Mouse (Mus musculus): ENCODE measurements around the gene Acat2. TPM values are rescaled to one million over a fixed set of nuclear protein-coding genes. Genes with fewer than 3 reads are reported as not detected.
"Not testable (repeated sequence)": the region's sequence is repeated elsewhere in the genome, so short reads cannot be mapped to it uniquely, and the experiment has no call there.

Gene Acat2
- polyA plus RNA-seq (2012; rRNA removed), result 5.3 and 7.9 TPM in 2 replicates

DNA sequence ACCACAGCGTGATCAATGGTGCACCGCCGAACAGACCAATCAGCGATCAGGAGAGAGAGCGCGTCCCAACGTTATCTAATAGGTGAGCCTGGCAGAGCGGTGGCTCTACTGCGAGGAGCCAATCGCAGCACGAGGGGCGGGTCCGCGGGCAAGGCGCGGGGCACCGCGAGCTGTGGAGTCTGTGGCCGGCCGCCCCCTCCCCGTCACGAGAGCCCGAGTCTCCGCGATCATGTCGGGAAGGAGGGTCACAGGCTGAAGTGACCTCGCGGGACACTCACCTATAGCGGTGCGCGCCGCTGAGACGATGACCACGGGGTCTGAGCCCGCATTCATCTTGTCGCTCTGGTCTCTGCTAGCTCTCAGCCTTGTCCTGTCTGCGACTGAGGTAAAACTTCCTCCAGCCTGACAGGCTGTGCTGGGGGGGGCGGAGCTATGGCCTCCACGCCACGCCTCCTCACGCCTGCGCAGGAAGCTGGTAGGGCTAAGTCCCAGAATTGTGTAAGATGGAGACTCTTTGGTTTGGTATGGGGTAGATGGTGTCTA, at the start of gene Acat2:
Gene Acat2 (minus strand): TSS at position 417 of the 543 bp plus-strand sequence.
- H3K4me1 ChIP-seq (ENCODE audit: control insufficient read depth, insufficient read depth, insufficient read length, low read length), result peaks cover 4% of the 10 kb centered on the region; the same call in 1 of the 2 replicates
- TF ChIP-seq CTCF (IDR thresholded peaks at IDR 0.05; ENCODE audit: extremely low read depth, insufficient read length, insufficient replicate concordance, low read depth, low read length), result no peak
- peak; percentile 91 for TF ChIP-seq POLR2A (IDR thresholded peaks at IDR 0.05; ENCODE audit: low read depth, low read length)
- peak within 1 kb of the TSS; percentile 85 for H3K4me3 ChIP-seq (ENCODE audit: low read depth, low read length)
- H3K36me3 ChIP-seq (ENCODE audit: control insufficient read depth, insufficient read depth, low read length), result peaks cover 7% of the 10 kb centered on the region
- H3K27ac ChIP-seq (ENCODE audit: insufficient read depth, low read depth, low read length), result peak within 1 kb of the TSS; percentile 74
- H3K27me3 ChIP-seq (ENCODE audit: control insufficient read depth, insufficient read depth, low read length), result no peaks in the 10 kb centered on the region
- WGBS, result under 1% methylated on average over 42 of the region's 42 CpGs

DNA sequence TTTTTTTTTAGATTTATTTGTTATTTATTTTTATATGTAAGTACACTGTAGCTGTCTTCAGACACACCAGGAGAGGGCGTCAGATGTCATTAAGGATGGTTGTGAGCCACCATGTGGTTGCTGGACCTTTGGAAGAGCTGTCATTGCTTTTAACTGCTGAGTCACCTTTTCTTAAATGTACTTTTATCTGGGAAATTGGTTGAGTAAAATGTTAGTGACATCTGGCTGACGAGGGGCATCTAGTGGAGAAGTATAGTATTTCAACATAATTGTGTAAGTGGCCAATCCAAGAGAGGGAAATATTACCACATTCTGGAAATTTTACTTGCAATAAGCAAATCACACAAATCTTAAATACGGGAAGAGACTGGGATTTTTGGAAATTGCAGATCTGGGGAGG, 49.3 kb upstream of the Acat2 start:
- WGBS, result 13% methylated on average over 3 of the region's 3 CpGs

DNA sequence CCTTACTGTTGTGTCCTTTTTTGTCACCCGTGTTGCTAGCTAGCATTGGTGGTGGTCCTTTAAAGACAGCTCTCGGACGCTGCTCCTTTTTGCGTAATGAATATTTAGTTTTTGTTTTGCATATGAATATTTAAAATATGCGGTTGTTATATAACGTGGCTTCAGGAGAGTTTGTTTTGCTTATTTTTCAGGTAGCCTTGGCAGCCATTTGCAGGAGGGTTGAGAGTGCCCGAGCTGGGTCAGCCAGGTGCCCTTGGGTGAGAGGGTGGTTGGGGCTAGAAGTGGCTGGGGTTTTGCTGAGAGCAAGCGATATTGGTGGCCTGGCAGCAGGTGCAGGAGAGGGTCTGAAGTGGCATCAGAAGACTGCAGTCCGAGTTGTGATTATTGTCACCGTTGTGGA, 48.0 kb upstream of the Acat2 start:
- 2% methylated on average over 10 of the region's 10 CpGs for WGBS
- TF ChIP-seq CTCF (IDR thresholded peaks at IDR 0.05; ENCODE audit: extremely low read depth, insufficient read length, insufficient replicate concordance, low read depth, low read length) (no peak), POLR2A (IDR thresholded peaks at IDR 0.05; ENCODE audit: low read depth, low read length) (no peak)
- peaks cover 12% of the 10 kb centered on the region for H3K36me3 ChIP-seq (ENCODE audit: control insufficient read depth, insufficient read depth, low read length)
- H3K4me3 ChIP-seq (ENCODE audit: low read depth, low read length), result peak overlapping the region; percentile 78
- H3K4me1 ChIP-seq (ENCODE audit: control insufficient read depth, insufficient read depth, insufficient read length, low read length), result peaks cover 2% of the 10 kb centered on the region; the same call in 1 of the 2 replicates
- no peaks in the 10 kb centered on the region for H3K27me3 ChIP-seq (ENCODE audit: control insufficient read depth, insufficient read depth, low read length)
- peak overlapping the region; percentile 89 for H3K27ac ChIP-seq (ENCODE audit: insufficient read depth, low read depth, low read length)

More for the DNA sequence above, 49.3 kb upstream of the Acat2 start:
- H3K4me1 ChIP-seq (ENCODE audit: control insufficient read depth, insufficient read depth, insufficient read length, low read length), result peaks cover 2% of the 10 kb centered on the region; the same call in 1 of the 2 replicates
- no peak overlapping the region for H3K27ac ChIP-seq (ENCODE audit: insufficient read depth, low read depth, low read length)
- H3K27me3 ChIP-seq (ENCODE audit: control insufficient read depth, insufficient read depth, low read length), result no peaks in the 10 kb centered on the region
- no peak overlapping the region for H3K4me3 ChIP-seq (ENCODE audit: low read depth, low read length)
- TF ChIP-seq CTCF (IDR thresholded peaks at IDR 0.05; ENCODE audit: extremely low read depth, insufficient read length, insufficient replicate concordance, low read depth, low read length), result no peak
- no peak for TF ChIP-seq POLR2A (IDR thresholded peaks at IDR 0.05; ENCODE audit: low read depth, low read length)
- peaks cover 21% of the 10 kb centered on the region for H3K36me3 ChIP-seq (ENCODE audit: control insufficient read depth, insufficient read depth, low read length)

DNA sequence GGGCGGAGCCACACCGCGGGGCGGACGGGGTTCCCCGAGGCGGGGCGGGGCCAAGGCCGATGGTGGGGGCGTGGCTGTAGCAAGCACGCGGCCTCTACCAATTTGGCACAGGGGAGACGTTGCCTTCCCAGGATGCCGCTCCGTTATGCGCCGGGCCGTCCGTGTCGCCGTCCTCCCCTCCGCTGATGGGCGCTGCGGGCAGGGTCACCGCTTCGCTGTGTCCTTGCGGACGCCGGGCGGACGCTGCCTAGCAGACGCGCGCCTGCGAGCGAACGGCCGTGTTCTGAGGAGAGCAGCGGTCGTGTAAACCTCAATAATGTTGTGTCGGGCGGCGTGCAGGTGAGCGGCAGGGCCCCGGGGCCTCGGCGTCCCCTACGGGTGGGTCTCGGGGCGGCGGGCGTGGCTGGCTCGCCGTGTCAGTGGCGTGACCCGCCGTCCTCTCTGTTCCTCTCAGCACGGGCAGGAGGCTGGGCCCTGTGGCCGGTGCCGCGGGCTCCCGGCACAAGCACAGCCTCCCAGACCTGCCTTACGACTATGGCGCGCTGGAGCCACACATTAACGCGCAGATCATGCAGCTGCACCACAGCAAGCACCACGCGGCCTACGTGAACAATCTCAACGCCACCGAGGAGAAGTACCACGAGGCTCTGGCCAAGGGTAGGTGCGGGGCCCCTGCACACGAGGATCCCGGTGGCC, 47.3 kb upstream of the Acat2 start:
- Histone ChIP-seq H3K27ac (ENCODE audit: insufficient read depth, low read depth, low read length) (peak overlapping the region; percentile 89), H3K4me3 (ENCODE audit: low read depth, low read length) (peak overlapping the region; percentile 78), H3K4me1 (ENCODE audit: control insufficient read depth, insufficient read depth, insufficient read length, low read length) (peaks cover 2% of the 10 kb centered on the region; the same call in 1 of the 2 replicates), H3K27me3 (ENCODE audit: control insufficient read depth, insufficient read depth, low read length) (no peaks in the 10 kb centered on the region), H3K36me3 (ENCODE audit: control insufficient read depth, insufficient read depth, low read length) (peaks cover 7% of the 10 kb centered on the region)
- WGBS, result under 1% methylated on average over 75 of the region's 76 CpGs
- no peak for TF ChIP-seq CTCF (IDR thresholded peaks at IDR 0.05; ENCODE audit: extremely low read depth, insufficient read length, insufficient replicate concordance, low read depth, low read length)
- peak; percentile 98 for TF ChIP-seq POLR2A (IDR thresholded peaks at IDR 0.05; ENCODE audit: low read depth, low read length)

DNA sequence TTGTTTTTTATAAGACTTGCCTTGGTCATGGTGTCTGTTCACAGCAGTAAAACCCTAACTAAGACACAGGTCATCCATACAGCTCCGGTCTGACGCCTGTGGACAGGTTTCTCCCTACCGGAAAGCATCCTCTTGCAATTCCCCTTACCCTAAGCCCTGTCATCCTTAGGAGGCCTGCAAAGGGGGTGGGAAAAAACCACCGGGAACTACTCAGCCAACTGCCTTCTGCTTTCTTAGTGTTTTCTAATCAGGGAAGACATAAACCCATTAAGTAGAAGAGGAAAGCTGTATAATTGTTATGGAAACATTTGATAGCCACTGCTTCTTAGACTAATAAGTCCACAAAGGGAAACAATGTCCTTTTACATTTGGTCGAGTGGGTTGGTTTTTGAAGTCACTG, 46.4 kb upstream of the Acat2 start:
- Histone ChIP-seq H3K4me1 (ENCODE audit: control insufficient read depth, insufficient read depth, insufficient read length, low read length) (peaks cover 2% of the 10 kb centered on the region; the same call in 1 of the 2 replicates), H3K27me3 (ENCODE audit: control insufficient read depth, insufficient read depth, low read length) (no peaks in the 10 kb centered on the region), H3K4me3 (ENCODE audit: low read depth, low read length) (no peak overlapping the region; the same call in 1 of the 2 replicates), H3K27ac (ENCODE audit: insufficient read depth, low read depth, low read length) (no peak overlapping the region), H3K36me3 (ENCODE audit: control insufficient read depth, insufficient read depth, low read length) (peaks cover 5% of the 10 kb centered on the region)
- TF ChIP-seq POLR2A (IDR thresholded peaks at IDR 0.05; ENCODE audit: low read depth, low read length), result no peak
- no peak for TF ChIP-seq CTCF (IDR thresholded peaks at IDR 0.05; ENCODE audit: extremely low read depth, insufficient read length, insufficient replicate concordance, low read depth, low read length)
- WGBS, result 59% methylated on average over 5 of the region's 5 CpGs

DNA sequence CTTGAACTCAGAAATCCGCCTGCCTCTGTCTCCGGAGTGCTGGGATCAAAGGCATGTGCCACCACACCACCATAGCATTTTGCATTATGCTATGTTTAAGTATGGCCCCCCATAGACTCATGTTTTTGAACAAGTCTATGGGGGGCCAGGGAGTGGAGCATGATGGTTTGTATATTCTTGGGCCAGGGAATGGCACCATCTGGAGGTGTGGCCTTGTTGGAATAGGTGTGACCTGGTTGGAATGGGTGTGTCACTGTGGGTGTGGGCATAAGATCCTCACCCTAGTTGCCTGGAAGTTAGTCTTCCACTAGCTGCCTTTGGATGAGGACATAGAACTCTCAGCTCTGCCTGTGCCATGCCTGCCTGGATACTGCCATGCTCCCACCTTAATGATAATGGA, 46.0 kb upstream of the Acat2 start, which contains the start of gene Sod2:
Gene Sod2 (plus strand): TSS at position 301 of the 400 bp plus-strand sequence.
- H3K36me3 ChIP-seq (ENCODE audit: control insufficient read depth, insufficient read depth, low read length); H3K27me3 ChIP-seq (ENCODE audit: control insufficient read depth, insufficient read depth, low read length); H3K4me1 ChIP-seq (ENCODE audit: control insufficient read depth, insufficient read depth, insufficient read length, low read length): not testable (repeated sequence)
- peak within 1 kb of the TSS; percentile 33 for H3K27ac ChIP-seq (ENCODE audit: insufficient read depth, low read depth, low read length)
- WGBS, result 97% methylated on average over 2 of the region's 2 CpGs
- peak within 1 kb of the TSS; percentile 78 for H3K4me3 ChIP-seq (ENCODE audit: low read depth, low read length)

DNA sequence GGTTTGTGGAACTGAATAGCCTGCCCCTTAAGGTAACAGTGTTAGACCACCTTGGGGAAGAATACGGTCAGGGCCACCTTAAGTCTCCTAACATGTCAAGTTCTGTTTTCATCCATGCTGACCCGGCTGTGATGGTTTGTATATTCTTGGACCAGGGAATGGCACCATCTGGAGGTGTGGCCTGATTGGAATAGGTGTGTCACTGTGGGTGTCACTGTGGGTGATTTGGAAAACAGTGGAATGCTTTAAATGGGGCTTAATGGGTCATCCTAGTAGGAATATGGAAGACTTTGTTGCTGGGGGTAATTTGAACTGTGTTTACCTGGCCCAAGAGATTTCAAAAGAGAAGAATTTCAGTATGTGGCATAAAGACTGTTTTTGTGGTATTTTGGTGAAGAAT, 43.9 kb upstream of the Acat2 start:
- H3K27me3 ChIP-seq (ENCODE audit: control insufficient read depth, insufficient read depth, low read length); H3K36me3 ChIP-seq (ENCODE audit: control insufficient read depth, insufficient read depth, low read length); H3K4me3 ChIP-seq (ENCODE audit: low read depth, low read length); H3K27ac ChIP-seq (ENCODE audit: insufficient read depth, low read depth, low read length); H3K4me1 ChIP-seq (ENCODE audit: control insufficient read depth, insufficient read depth, insufficient read length, low read length): not testable (repeated sequence)
- 76% methylated on average over 2 of the region's 2 CpGs for WGBS

DNA sequence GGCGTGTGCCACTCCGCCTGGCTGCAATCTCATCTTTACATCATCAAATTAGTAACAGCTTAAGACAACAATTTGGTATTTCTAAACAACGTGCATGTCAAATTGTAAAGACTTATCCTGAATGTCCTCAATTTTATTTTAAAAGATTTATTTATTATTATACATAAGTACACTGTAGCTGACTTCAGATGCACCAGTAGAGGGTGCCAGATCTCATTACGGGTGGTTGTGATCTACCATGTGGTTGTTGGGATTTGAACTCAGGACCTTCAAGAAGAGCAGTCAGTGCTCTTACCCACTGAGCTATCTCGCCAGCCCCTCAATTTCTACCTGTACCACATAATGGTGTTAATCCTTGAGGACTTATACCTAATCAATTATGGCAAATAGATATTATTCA, 41.7 kb upstream of the Acat2 start:
- not testable (repeated sequence) for H3K36me3 ChIP-seq (ENCODE audit: control insufficient read depth, insufficient read depth, low read length); H3K27ac ChIP-seq (ENCODE audit: insufficient read depth, low read depth, low read length); H3K4me1 ChIP-seq (ENCODE audit: control insufficient read depth, insufficient read depth, insufficient read length, low read length); H3K4me3 ChIP-seq (ENCODE audit: low read depth, low read length); H3K27me3 ChIP-seq (ENCODE audit: control insufficient read depth, insufficient read depth, low read length)
- 91% methylated on average over 5 of the region's 5 CpGs for WGBS
